Mouse (Mus musculus): ENCODE results near the gene Sycp2. TPM values are rescaled to one million over a fixed set of nuclear protein-coding genes. Genes with fewer than 3 reads are reported as not detected.

The Sycp2 gene
- polyA plus RNA-seq, 1 experiment from 2014 or later, result 0.75 TPM

DNA sequence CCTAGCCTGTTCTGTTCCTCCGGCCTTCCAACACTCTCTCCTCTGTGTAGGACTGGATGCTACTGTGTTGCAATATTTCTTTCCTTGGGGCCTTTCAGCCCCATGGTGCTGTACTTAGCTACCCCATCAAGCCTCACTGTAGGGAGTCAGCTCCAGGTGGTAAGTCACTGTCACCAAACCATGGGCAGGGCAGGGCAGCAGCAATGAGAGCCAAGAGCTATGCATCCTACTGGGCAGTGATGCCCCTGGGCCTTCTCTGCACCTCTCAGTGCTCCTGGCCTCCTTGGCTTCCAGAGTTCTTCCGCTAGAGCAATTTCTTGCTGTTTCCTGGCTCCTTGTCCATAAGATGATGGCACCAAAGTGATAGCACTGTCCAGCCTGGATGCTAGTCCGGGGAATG, 83.1 kb downstream of the Sycp2 start:
- H3K4me2 ChIP-seq (ENCODE audit: low read depth, low read length), result no peak overlapping the region
- H3K9me3 ChIP-seq (ENCODE audit: control insufficient read depth, low read length), result no peaks in the 10 kb centered on the region
- H3K27ac ChIP-seq (ENCODE audit: low read depth, low read length), result no peak overlapping the region
- no peak overlapping the region for H3K9ac ChIP-seq (replicated peaks; ENCODE audit: low read depth, low read length)
- no peaks in the 10 kb centered on the region for H3K27me3 ChIP-seq (ENCODE audit: control insufficient read depth, insufficient read depth, low read length)
- peaks cover 23% of the 10 kb centered on the region for H3K4me1 ChIP-seq (ENCODE audit: control insufficient read depth, insufficient read depth, low read length)
- no peak for ATAC-seq (ENCODE audit: low read depth)
- no peak overlapping the region for H3K4me3 ChIP-seq (ENCODE audit: low read depth, low read length)
- no peaks in the 10 kb centered on the region for H3K36me3 ChIP-seq (ENCODE audit: control insufficient read depth, insufficient read depth, low read length)
- 93% methylated on average over 3 of the region's 3 CpGs for WGBS

DNA sequence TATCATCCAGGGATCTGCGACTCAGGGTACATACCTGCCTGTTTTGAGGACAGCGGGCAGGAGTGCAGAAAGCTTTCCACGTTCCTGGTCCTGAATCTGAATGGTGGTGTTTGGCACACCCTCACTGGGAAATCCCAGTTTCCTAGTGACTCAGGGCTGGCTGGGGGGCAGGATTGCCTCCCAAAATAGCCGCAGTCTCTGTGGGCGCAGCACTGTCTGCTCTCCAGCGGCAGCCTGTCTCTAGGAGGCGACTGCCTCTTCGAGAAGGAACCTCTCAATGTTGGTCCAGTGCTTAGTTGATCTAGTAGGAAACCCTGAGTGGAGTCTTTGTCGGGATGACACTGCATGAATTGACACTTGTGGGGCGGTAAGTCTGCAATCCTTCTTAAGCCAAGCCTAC, 86.2 kb downstream of the Sycp2 start:
- ATAC-seq (ENCODE audit: low read depth), result no peak
- Histone ChIP-seq H3K9ac (replicated peaks; ENCODE audit: low read depth, low read length) (no peak overlapping the region), H3K4me1 (ENCODE audit: control insufficient read depth, insufficient read depth, low read length) (no peaks in the 10 kb centered on the region), H3K27me3 (ENCODE audit: control insufficient read depth, insufficient read depth, low read length) (no peaks in the 10 kb centered on the region), H3K4me2 (ENCODE audit: low read depth, low read length) (no peak overlapping the region), H3K27ac (ENCODE audit: low read depth, low read length) (no peak overlapping the region), H3K9me3 (ENCODE audit: control insufficient read depth, low read length) (no peaks in the 10 kb centered on the region), H3K36me3 (ENCODE audit: control insufficient read depth, insufficient read depth, low read length) (no peaks in the 10 kb centered on the region), H3K4me3 (ENCODE audit: low read depth, low read length) (no peak overlapping the region)
- WGBS, result 92% methylated on average over 10 of the region's 10 CpGs

DNA sequence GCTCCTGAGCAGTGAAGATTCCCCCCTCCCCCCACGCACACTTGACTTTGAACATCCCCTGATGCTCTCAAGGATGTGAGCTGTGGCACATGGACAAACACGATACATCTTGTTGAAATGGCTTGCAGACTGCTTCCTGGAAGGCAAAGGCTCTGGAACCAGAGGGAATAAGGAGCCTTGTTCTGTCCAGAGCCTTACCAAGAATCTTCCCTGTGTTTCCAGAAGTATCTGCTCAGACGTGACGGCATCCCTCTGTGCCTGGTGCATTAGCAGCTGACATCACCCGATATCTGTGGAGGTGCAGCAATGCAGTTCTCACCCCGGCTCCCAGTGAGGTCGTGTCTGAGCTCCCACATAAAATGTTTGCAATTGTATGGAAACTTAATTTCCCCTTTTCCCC, 87.7 kb downstream of the Sycp2 start:
- WGBS, result 88% methylated on average over 7 of the region's 7 CpGs
- no peak for ATAC-seq (ENCODE audit: low read depth)
- no peaks in the 10 kb centered on the region for H3K4me1 ChIP-seq (ENCODE audit: control insufficient read depth, insufficient read depth, low read length)
- H3K4me3 ChIP-seq (ENCODE audit: low read depth, low read length), result no peak overlapping the region
- no peaks in the 10 kb centered on the region for H3K9me3 ChIP-seq (ENCODE audit: control insufficient read depth, low read length)
- H3K27ac ChIP-seq (ENCODE audit: low read depth, low read length), result no peak overlapping the region
- H3K36me3 ChIP-seq (ENCODE audit: control insufficient read depth, insufficient read depth, low read length), result no peaks in the 10 kb centered on the region
- no peak overlapping the region for H3K4me2 ChIP-seq (ENCODE audit: low read depth, low read length)
- no peaks in the 10 kb centered on the region for H3K27me3 ChIP-seq (ENCODE audit: control insufficient read depth, insufficient read depth, low read length)
- H3K9ac ChIP-seq (replicated peaks; ENCODE audit: low read depth, low read length), result no peak overlapping the region

GRCm38 (mm10) chr2:178316281-178316680, 91.2 kb downstream of the Sycp2 start:
- no peaks in the 10 kb centered on the region for H3K9me3 ChIP-seq (ENCODE audit: control insufficient read depth, low read length)
- 85% methylated on average over 1 of the region's 1 CpGs for WGBS

GRCm38 (mm10) chr2:178313539-178313938, 93.9 kb downstream of the Sycp2 start:
- 87% methylated on average over 7 of the region's 7 CpGs for WGBS
- Histone ChIP-seq H3K4me3 (ENCODE audit: low read depth, low read length) (no peak overlapping the region), H3K9ac (replicated peaks; ENCODE audit: low read depth, low read length) (no peak overlapping the region), H3K4me2 (ENCODE audit: low read depth, low read length) (no peak overlapping the region), H3K27me3 (ENCODE audit: control insufficient read depth, insufficient read depth, low read length) (no peaks in the 10 kb centered on the region), H3K4me1 (ENCODE audit: control insufficient read depth, insufficient read depth, low read length) (no peaks in the 10 kb centered on the region), H3K36me3 (ENCODE audit: control insufficient read depth, insufficient read depth, low read length) (no peaks in the 10 kb centered on the region), H3K9me3 (ENCODE audit: control insufficient read depth, low read length) (no peaks in the 10 kb centered on the region), H3K27ac (ENCODE audit: low read depth, low read length) (no peak overlapping the region)
- no peak for ATAC-seq (ENCODE audit: low read depth)

More at GRCm38 (mm10) chr2:178316281-178316680, 91.2 kb downstream of the Sycp2 start:
- Histone ChIP-seq H3K36me3 (ENCODE audit: control insufficient read depth, insufficient read depth, low read length) (no peaks in the 10 kb centered on the region), H3K27ac (ENCODE audit: low read depth, low read length) (no peak overlapping the region), H3K4me3 (ENCODE audit: low read depth, low read length) (no peak overlapping the region), H3K4me2 (ENCODE audit: low read depth, low read length) (no peak overlapping the region), H3K27me3 (ENCODE audit: control insufficient read depth, insufficient read depth, low read length) (no peaks in the 10 kb centered on the region), H3K9ac (replicated peaks; ENCODE audit: low read depth, low read length) (no peak overlapping the region), H3K4me1 (ENCODE audit: control insufficient read depth, insufficient read depth, low read length) (no peaks in the 10 kb centered on the region)
- ATAC-seq (ENCODE audit: low read depth), result no peak

DNA sequence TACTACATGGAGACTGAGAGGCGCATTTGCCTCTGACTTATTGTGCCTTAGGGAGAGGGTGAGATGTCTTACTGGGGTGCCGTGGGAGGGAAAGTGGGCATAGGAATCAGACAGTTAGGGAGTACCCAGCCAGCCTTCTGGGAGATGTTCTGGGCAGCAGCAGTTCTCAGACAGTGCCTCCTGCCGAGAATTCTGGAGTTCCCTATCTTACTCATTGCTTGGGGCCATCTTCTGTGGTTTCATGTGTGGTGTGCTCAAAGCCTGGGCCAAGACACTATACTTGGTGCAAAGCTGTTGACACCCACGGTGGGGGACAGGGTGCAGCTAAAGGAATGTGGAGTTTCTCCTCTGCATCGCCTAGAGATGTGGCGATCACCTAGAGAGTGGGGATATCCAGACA, 102.8 kb downstream of the Sycp2 start:
- Histone ChIP-seq H3K9me3 (ENCODE audit: control insufficient read depth, low read length) (no peaks in the 10 kb centered on the region), H3K27me3 (ENCODE audit: control insufficient read depth, insufficient read depth, low read length) (no peaks in the 10 kb centered on the region), H3K9ac (replicated peaks; ENCODE audit: low read depth, low read length) (no peak overlapping the region), H3K36me3 (ENCODE audit: control insufficient read depth, insufficient read depth, low read length) (no peaks in the 10 kb centered on the region), H3K27ac (ENCODE audit: low read depth, low read length) (no peak overlapping the region), H3K4me3 (ENCODE audit: low read depth, low read length) (no peak overlapping the region), H3K4me2 (ENCODE audit: low read depth, low read length) (no peak overlapping the region), H3K4me1 (ENCODE audit: control insufficient read depth, insufficient read depth, low read length) (peaks cover 19% of the 10 kb centered on the region)
- 84% methylated on average over 6 of the region's 6 CpGs for WGBS
- ATAC-seq (ENCODE audit: low read depth), result no peak

DNA sequence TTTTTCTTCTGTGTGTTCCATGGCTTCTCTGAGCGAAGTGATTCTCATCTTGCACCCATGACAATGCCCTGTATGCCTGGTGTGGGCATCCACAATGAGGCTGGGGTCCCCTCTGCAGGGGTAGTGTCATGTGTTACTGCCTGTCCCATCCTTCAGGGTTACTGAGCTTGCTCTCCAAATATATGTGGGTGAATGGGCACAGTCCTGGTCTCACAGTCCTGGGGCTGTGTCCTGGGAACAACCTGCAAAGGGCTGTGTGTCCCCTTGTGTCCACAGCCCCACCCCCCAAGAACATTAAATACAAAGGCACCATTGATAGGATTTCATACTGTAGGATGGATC, 103.3 kb downstream of the Sycp2 start:
- peak; percentile 50; the same call in 1 of the 2 replicates for ATAC-seq (ENCODE audit: low read depth)
- H3K27ac ChIP-seq (ENCODE audit: low read depth, low read length), result no peak overlapping the region; the same call in 1 of the 2 replicates
- 40% methylated on average over 1 of the region's 1 CpGs for WGBS
- no peaks in the 10 kb centered on the region for H3K9me3 ChIP-seq (ENCODE audit: control insufficient read depth, low read length)
- no peak overlapping the region for H3K4me3 ChIP-seq (ENCODE audit: low read depth, low read length)
- no peak overlapping the region for H3K9ac ChIP-seq (replicated peaks; ENCODE audit: low read depth, low read length)
- H3K4me1 ChIP-seq (ENCODE audit: control insufficient read depth, insufficient read depth, low read length), result peaks cover 19% of the 10 kb centered on the region
- H3K27me3 ChIP-seq (ENCODE audit: control insufficient read depth, insufficient read depth, low read length), result no peaks in the 10 kb centered on the region
- no peak overlapping the region for H3K4me2 ChIP-seq (ENCODE audit: low read depth, low read length)
- no peaks in the 10 kb centered on the region for H3K36me3 ChIP-seq (ENCODE audit: control insufficient read depth, insufficient read depth, low read length)

DNA sequence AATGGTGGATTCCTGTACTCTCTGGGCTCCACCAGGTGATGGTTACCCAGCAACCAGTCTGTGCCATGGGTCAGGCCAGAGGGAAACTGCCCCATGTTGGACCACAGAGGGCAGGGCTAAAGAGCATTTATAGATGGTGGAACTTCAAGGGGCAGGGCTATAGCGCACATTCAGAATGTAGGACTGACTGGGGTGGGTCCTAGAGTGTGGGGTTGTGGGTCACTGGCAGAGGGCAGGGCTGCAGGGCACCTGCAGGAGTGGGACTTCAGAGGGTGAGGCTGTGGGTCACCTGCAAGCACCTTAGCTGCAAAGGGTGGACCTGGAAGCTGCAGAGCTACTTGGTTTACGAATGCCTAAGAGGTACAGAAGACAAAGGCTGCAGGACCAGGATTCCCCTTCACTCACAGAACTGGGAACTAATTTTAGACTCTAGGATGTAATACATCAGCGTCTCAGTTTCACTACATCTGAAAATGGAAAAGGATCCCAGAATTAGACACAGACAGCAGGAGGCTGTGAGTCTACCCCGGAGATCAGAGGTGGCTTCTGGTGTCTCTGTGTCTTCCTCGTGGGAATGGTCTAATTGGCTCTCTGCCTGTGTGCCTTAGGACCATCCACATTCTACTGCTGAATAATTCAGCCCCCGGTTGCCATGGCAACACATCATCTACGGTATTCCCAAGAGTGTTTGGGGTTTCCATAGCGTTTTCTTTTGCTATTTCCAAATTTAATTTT, 103.9 kb downstream of the Sycp2 start:
- Histone ChIP-seq H3K36me3 (ENCODE audit: control insufficient read depth, insufficient read depth, low read length) (no peaks in the 10 kb centered on the region), H3K4me3 (ENCODE audit: low read depth, low read length) (no peak overlapping the region), H3K27ac (ENCODE audit: low read depth, low read length) (peak overlapping the region; percentile 65), H3K27me3 (ENCODE audit: control insufficient read depth, insufficient read depth, low read length) (no peaks in the 10 kb centered on the region), H3K4me2 (ENCODE audit: low read depth, low read length) (no peak overlapping the region), H3K9ac (replicated peaks; ENCODE audit: low read depth, low read length) (no peak overlapping the region), H3K9me3 (ENCODE audit: control insufficient read depth, low read length) (no peaks in the 10 kb centered on the region), H3K4me1 (ENCODE audit: control insufficient read depth, insufficient read depth, low read length) (peaks cover 19% of the 10 kb centered on the region)
- 35% methylated on average over 8 of the region's 8 CpGs for WGBS
- ATAC-seq (ENCODE audit: low read depth), result peak; percentile 70
